Mouse (Mus musculus) forebrain, embryonic 15.5 days (tissue): ENCODE data around the gene Plxdc2. TPM values are rescaled to one million over a fixed set of nuclear protein-coding genes. Genes with fewer than 3 reads are reported as not detected.

ENCODE experiments used
- ATAC-seq: fragments of 200-750 bp; cut with Nextera tagmentation; replicated peaks from 2 replicates; pipeline ENCODE4 v1.8.0; 2017; ENCODE audit warnings: mild to moderate bottlenecking, moderate TSS enrichment, moderate library complexity
- H3K27ac ChIP-seq: fragments of 300-500 bp; sonication (generic); replicated peaks from 2 replicates; pipeline ENCODE4 v1.5.1; 2015; ENCODE audit warnings: mild to moderate bottlenecking, inconsistent platforms
- H3K27me3 ChIP-seq: fragments of 300-500 bp; sonication (generic); 2 replicates; pipeline ENCODE4 v1.6.1; 2015; ENCODE audit warnings: inconsistent platforms
- H3K36me3 ChIP-seq: fragments of 300-500 bp; sonication (generic); 2 replicates; pipeline ENCODE4 v1.6.1; 2015; ENCODE audit warnings: mild to moderate bottlenecking, inconsistent platforms
- H3K4me1 ChIP-seq: fragments of 300-500 bp; sonication (generic); 2 replicates; pipeline ENCODE4 v1.6.1; 2015; ENCODE audit warnings: inconsistent platforms
- H3K4me2 ChIP-seq: fragments of 300-500 bp; sonication (generic); replicated peaks from 2 replicates; pipeline ENCODE4 v1.6.1; 2015; ENCODE audit warnings: mild to moderate bottlenecking, inconsistent platforms
- H3K4me3 ChIP-seq: fragments of 300-500 bp; sonication (generic); 2 replicates; pipeline ENCODE4 v1.5.1; 2015; ENCODE audit warnings: mild to moderate bottlenecking, inconsistent platforms
- H3K9ac ChIP-seq: fragments of 300-500 bp; sonication (generic); replicated peaks from 2 replicates; pipeline ENCODE4 v1.6.1; 2015; ENCODE audit warnings: mild to moderate bottlenecking, inconsistent platforms
- H3K9me3 ChIP-seq: fragments of 300-500 bp; sonication (generic); 2 replicates; pipeline ENCODE4 v1.6.1; 2016; ENCODE audit warnings: inconsistent platforms
- WGBS: fragments of 180-500 bp; shearing (Covaris S2); methylation state at CpG from one replicate; pipeline ENCODE4 v1.1.7; 2015; ENCODE audit warnings: mixed read lengths; 5-methylcytosine and 5-hydroxymethylcytosine counted together
- polyA plus RNA-seq: library from polyadenylated mRNA; unstranded; fragments of >200 nt; fragmentation: Nextera tagmentation; extraction: Ambion mirVana; gene quantifications from 2 replicates; pipeline ENCODE4 v1.2.1, GENCODE M21; 2015

The Plxdc2 gene
- polyA plus RNA-seq: 10.5 and 12.8 TPM in 2 replicates

- Histone ChIP-seq H3K4me3 (peak within 1 kb of the TSS; percentile 76), H3K9me3 (no peaks in the 10 kb centered on the region), H3K4me1 (peaks cover 20% of the 10 kb centered on the region), H3K4me2 (peak within 1 kb of the TSS; percentile 91), H3K9ac (peak within 1 kb of the TSS; percentile 74), H3K36me3 (no peaks in the 10 kb centered on the region), H3K27ac (peak within 1 kb of the TSS; percentile 82), H3K27me3 (no peaks in the 10 kb centered on the region; the same call in 1 of the 2 replicates)
- WGBS: under 1% methylated on average over 40 of the region's 45 CpGs
- peak; percentile 95 for ATAC-seq
Measured at GRCm38 (mm10) chr2:16356106-16356818, at the start of gene Plxdc2. Plxdc2 (plus strand) TSS chr2:16356304.

GRCm38 (mm10) chr2:16310387-16310786, 45.7 kb upstream of the Plxdc2 start:
- Histone ChIP-seq H3K9me3 (no peaks in the 10 kb centered on the region), H3K4me1 (no peaks in the 10 kb centered on the region), H3K36me3 (no peaks in the 10 kb centered on the region), H3K27me3 (no peaks in the 10 kb centered on the region), H3K4me2 (no peak overlapping the region), H3K4me3 (no peak overlapping the region), H3K9ac (no peak overlapping the region), H3K27ac (no peak overlapping the region)
- ATAC-seq: peak; percentile 74; the same call in 1 of the 2 replicates
- 3% methylated on average over 2 of the region's 2 CpGs for WGBS

DNA sequence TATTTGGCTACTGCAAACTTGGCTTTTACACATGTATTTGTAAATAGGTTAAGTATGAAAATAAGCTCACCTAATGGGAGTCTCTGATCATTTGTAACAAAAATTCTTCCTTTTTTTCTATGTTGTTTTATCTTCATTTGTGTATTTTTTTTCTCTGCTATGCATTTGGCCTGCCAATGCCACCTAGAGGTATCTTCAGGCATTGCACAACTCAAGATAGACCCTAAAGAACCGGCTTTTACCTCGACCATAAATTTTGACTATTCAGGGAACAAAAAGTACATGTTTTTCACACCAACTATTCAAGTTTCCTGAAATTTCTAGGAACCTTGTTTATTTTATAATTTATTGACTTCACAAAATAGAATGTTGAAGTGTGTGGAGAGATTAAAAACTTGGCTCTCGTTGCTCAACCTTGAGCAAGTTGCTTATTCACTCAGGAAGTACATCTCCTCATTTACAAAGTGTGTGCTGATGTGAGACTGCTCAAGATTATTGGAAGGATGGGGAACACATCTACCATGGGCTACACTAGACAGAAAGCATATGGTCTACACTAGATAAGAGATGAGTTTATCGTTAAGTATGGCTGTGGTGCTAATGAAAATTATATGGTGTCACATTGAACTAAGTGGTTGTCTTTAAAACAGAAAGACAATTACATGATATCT, 43.6 kb upstream of the Plxdc2 start:
- Histone ChIP-seq H3K9me3 (no peaks in the 10 kb centered on the region), H3K27me3 (no peaks in the 10 kb centered on the region), H3K9ac (no peak overlapping the region), H3K27ac (no peak overlapping the region), H3K4me2 (no peak overlapping the region), H3K4me3 (no peak overlapping the region), H3K36me3 (no peaks in the 10 kb centered on the region), H3K4me1 (no peaks in the 10 kb centered on the region)
- WGBS: 70% methylated on average over 4 of the region's 4 CpGs
- ATAC-seq: no peak

DNA sequence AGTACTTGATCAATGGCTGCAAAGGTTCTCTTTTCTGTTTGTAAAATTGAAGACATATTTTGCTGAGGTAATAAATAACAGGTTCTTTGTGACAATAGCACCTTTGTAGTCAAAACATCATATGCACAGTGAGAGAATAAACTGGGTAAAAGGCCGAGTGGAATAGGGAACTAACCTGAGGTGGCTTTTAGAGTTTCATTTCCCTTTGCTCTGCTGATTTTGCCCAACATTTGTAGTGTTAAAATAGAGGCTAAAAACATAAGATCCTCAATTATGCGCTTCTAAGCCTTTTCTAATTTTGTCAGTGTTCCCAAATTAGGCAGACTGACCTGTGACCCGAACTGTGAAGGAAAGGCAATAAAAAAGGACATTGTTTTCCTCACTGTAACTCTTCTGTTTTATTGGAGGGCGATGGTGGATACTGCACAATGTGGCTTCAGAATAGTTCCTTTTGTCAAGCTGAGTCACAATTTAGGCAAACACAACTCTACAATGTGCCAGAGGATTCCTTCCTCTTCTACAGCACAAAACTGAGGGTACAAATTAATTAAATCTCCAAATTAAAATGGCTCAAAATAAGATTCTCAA, 20.8 kb upstream of the Plxdc2 start:
- Histone ChIP-seq H3K27me3 (no peaks in the 10 kb centered on the region), H3K4me3 (no peak overlapping the region), H3K9ac (no peak overlapping the region), H3K9me3 (no peaks in the 10 kb centered on the region), H3K27ac (no peak overlapping the region), H3K4me2 (no peak overlapping the region), H3K4me1 (no peaks in the 10 kb centered on the region), H3K36me3 (no peaks in the 10 kb centered on the region)
- no peak for ATAC-seq
- 44% methylated on average over 4 of the region's 4 CpGs for WGBS

DNA sequence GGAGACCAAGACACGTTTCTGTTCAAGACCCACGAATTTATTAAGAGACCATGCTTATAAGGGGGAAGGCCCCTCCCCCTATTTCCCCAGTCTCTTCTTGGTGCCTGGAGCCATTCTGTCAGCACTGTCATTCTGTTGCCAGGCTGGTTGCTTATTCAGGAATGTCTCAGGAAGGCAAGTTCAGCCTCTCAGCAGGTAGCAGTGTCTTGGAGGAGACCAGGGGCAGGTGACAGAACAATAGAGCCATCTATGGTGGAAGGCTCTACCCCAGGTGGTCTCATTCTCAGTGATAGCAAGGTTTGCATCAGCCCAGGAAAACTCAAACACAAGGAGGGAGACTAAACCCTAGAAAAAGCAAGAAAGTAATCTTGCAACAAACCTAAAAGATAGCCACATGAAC, 11.5 kb upstream of the Plxdc2 start:
- no peaks in the 10 kb centered on the region for H3K4me1 ChIP-seq
- no peak for ATAC-seq
- no peaks in the 10 kb centered on the region for H3K9me3 ChIP-seq
- H3K27ac ChIP-seq: no peak overlapping the region
- no peaks in the 10 kb centered on the region for H3K27me3 ChIP-seq
- H3K36me3 ChIP-seq: no peaks in the 10 kb centered on the region
- H3K9ac ChIP-seq: no peak overlapping the region
- no peak overlapping the region for H3K4me2 ChIP-seq
- no peak overlapping the region for H3K4me3 ChIP-seq
- 49% methylated on average over 2 of the region's 2 CpGs for WGBS

DNA sequence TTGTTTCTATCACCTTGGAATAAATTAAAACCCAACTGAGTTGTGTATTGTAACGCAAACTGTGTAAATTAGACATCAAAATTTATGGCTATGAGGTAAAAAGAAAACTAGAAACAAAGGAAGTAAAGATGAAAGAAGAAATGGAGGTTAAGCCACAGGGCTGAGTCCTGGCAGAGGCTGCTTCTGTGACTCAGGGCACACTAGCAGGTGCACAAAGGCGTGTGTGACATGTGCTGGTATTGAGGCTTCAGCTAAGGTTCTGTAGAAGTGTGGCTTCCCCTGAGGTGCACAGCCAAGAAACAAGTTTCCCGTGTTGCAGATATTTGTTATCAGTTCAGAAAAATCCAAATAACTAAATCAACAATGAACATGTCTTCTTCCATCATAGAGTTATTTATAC, 5.0 kb upstream of the Plxdc2 start:
- Histone ChIP-seq H3K27me3 (no peaks in the 10 kb centered on the region), H3K4me3 (no peak overlapping the region), H3K4me1 (peaks cover 8% of the 10 kb centered on the region), H3K4me2 (no peak overlapping the region), H3K36me3 (no peaks in the 10 kb centered on the region), H3K9ac (no peak overlapping the region), H3K27ac (no peak overlapping the region), H3K9me3 (no peaks in the 10 kb centered on the region)
- 75% methylated on average over 3 of the region's 3 CpGs for WGBS
- ATAC-seq: no peak

- Histone ChIP-seq H3K4me1 (peaks cover 20% of the 10 kb centered on the region), H3K27me3 (no peaks in the 10 kb centered on the region; the same call in 1 of the 2 replicates), H3K9ac (peak overlapping the region; percentile 74), H3K27ac (peak overlapping the region; percentile 82), H3K36me3 (no peaks in the 10 kb centered on the region), H3K4me2 (peak overlapping the region; percentile 91), H3K4me3 (peak overlapping the region; percentile 76), H3K9me3 (no peaks in the 10 kb centered on the region)
- 0% methylated on average over 22 of the region's 22 CpGs for WGBS
- peak; percentile 89 for ATAC-seq
Measured at GRCm38 (mm10) chr2:16355611-16356105, 446 bp upstream of the Plxdc2 start.

DNA sequence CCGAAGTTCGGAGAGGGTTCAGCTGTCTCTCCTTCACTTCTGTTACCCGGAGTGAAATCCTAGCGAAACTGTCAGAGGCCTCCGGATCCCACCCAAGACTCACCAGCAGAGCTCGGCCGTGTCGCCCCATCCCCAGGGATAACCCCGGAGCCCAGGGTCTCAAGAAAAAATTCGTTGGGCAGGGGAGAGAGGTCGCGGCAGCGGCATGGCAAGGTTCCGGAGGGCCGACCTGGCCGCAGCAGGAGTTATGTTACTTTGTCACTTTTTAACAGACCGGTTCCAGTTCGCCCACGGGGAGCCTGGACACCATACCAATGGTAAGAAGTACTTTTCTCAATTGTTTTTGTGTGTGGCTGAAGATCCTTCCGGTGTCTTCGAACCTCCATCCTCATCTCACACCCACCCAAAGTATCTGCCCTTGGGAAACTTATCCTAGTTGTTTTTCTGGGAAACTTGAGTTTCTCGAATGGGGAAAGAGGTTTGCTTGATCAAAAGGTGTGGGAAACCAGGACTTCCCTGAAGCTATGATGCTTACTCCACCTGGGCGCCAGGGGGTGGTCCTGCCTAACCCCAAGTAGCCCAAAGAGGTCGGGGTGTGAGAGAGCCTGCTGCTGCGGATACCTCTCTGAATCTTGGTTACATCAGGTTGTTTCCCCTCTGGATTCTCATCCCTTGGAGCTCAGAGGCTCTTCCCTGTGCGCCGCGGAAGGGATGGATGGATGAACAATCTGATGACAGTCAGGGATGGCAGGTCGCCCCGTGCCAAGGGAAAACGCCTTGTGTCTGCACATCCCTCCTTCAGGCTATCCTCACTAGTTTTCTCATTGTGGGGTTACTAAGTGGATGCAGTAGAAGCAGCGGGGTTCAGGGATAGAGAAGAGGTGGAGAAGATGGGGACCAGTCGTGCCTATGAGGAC, 1.1 kb downstream of the Plxdc2 start:
- peak overlapping the region; percentile 82; the same call in 1 of the 2 replicates for H3K27ac ChIP-seq
- H3K4me3 ChIP-seq: peak overlapping the region; percentile 76
- H3K4me2 ChIP-seq: peak overlapping the region; percentile 91
- H3K9ac ChIP-seq: peak overlapping the region; percentile 74
- H3K4me1 ChIP-seq: peaks cover 20% of the 10 kb centered on the region
- no peaks in the 10 kb centered on the region for H3K36me3 ChIP-seq
- ATAC-seq: no peak
- no peaks in the 10 kb centered on the region for H3K9me3 ChIP-seq
- H3K27me3 ChIP-seq: no peaks in the 10 kb centered on the region; the same call in 1 of the 2 replicates
- 4% methylated on average over 33 of the region's 33 CpGs for WGBS

DNA sequence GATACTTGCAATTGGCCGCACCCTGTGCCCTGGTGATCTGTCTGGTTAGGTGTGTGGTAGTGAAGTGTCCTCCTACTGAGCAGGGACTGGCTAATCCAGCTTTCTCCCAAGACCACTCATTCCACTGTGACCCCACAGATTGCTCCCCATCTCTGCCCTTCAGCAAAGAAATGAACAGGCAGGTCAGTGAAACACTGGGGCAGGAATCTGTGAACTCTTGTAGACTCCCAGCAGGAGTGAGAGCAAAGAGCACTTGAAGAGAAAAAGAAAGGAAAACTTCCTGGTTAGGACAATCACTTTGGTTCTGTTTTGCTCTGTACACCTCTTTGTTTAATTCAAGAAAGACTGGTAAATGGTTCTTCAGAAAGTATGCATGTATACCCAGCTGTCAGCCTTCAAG, 1.8 kb downstream of the Plxdc2 start:
- 29% methylated on average over 1 of the region's 1 CpGs for WGBS
- Histone ChIP-seq H3K9me3 (no peaks in the 10 kb centered on the region), H3K4me3 (peak overlapping the region; percentile 76), H3K36me3 (no peaks in the 10 kb centered on the region), H3K4me1 (peaks cover 20% of the 10 kb centered on the region), H3K27ac (no peak overlapping the region), H3K4me2 (peak overlapping the region; percentile 91), H3K9ac (no peak overlapping the region), H3K27me3 (no peaks in the 10 kb centered on the region; the same call in 1 of the 2 replicates)
- ATAC-seq: no peak

DNA sequence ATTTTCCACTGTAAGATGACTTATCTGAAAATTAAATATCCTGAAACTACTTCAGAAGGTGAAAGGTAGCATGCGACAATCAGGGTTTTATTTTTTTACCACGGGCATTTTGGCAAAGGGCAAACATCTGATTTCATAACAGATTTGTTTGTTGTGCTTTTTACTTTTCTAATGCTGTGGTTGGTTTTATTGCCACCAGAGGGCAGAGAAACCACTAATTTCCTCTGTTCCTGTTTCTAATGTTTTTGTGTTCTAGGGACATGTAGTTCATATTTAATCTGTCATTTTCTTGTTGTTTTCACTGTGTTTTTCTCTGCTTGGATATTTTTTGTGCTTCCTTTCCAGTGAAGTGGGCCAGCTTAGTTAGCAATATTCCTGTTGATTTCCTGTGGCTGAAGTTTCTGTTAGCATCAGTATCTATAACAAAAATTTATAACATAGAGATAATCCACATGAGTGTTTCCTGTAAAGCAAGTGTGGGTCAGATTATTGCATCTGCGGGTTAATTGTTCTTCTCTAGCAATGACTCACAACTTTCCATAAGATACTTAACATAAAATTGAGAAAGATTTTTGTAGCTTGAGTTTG, 3.3 kb downstream of the Plxdc2 start:
- no peak overlapping the region for H3K4me2 ChIP-seq

DNA sequence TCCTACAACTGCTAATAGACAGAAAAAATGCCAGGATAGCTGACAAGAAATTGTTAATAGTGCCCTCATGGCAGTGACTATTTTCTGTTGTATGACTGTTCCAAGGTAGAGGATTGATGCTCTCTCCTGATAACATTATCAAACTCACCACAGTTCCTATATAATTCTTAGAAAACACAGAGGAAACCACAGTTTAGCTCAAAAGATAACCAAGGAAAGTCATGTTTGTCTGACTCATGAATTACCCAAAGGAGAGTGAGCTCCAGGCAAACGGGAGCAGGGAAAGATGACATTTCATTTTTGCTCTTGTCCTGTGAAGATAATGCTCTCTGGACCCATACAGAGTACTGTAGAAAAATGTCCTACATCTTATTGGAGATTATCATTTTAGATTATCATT, 8.6 kb downstream of the Plxdc2 start:
- Histone ChIP-seq H3K4me2 (no peak overlapping the region), H3K4me3 (no peak overlapping the region), H3K9me3 (no peaks in the 10 kb centered on the region), H3K36me3 (no peaks in the 10 kb centered on the region), H3K27ac (no peak overlapping the region), H3K27me3 (no peaks in the 10 kb centered on the region), H3K9ac (no peak overlapping the region), H3K4me1 (no peaks in the 10 kb centered on the region)
- 89% methylated on average over 1 of the region's 1 CpGs for WGBS
- ATAC-seq: no peak

More for the DNA sequence above, 3.3 kb downstream of the Plxdc2 start:
- H3K4me1 ChIP-seq: peaks cover 20% of the 10 kb centered on the region
- H3K4me3 ChIP-seq: no peak overlapping the region
- no peak for ATAC-seq
- WGBS: 73% methylated on average over 3 of the region's 3 CpGs
- H3K36me3 ChIP-seq: no peaks in the 10 kb centered on the region
- H3K27ac ChIP-seq: no peak overlapping the region
- no peak overlapping the region for H3K9ac ChIP-seq
- no peaks in the 10 kb centered on the region; the same call in 1 of the 2 replicates for H3K27me3 ChIP-seq
- no peaks in the 10 kb centered on the region for H3K9me3 ChIP-seq
